Mouse (Mus musculus) embryo, embryonic 11 days (tissue): ENCODE data around the gene Ccdc27.

ENCODE experiments used
- DNase-seq: peaks from one replicate; pipeline ENCODE4 v3.0.0-alpha.2; 2015

The Ccdc27 gene

DNA sequence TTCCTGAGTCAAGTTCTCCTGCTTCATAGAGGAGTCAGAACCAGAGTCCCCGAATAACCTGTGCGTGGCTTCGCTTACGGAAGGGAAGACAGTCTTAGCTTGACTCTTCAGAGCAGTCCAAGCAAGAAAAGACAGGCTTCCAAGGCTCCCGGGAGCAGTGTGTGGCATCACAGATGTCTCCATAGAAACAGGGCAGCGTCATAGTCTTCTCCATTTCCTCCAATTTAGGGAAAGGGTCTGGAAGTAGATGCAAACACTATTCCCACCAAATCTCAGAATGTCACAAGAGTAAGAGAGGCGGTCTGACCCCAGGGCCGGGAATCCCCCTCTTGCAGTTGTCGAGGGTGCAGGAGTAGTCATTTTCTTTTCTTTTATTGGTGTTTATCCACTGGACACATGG, at the start of gene Ccdc27:
Gene Ccdc27, minus strand, starts transcription at position 101 of the 400 bp plus-strand sequence.
- no peak for DNase-seq

- DNase-seq, result no peak
These were observed 48.9 kb upstream of the Ccdc27 start for GRCm38 (mm10) chr4:154091356-154091755.

DNA sequence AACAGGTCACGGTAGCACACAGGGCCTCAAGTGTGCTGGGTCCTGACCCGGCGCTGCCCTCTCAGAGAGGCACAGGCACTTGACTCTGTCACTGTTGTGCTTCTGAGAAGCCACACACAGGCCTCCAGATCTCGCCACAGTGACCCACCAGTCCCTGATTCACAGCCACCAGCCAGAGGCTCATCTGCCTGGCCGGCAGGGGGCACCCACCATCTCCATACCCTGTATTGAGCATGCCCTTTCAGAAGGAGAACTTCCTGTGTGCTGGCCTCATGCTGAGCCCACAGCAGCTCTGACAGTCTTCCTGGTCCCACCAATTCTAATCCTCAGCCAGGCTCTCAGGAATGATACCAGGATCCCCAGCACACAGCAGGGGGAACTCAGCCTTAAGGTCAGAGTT, 46.7 kb upstream of the Ccdc27 start:
- DNase-seq, result no peak

DNA sequence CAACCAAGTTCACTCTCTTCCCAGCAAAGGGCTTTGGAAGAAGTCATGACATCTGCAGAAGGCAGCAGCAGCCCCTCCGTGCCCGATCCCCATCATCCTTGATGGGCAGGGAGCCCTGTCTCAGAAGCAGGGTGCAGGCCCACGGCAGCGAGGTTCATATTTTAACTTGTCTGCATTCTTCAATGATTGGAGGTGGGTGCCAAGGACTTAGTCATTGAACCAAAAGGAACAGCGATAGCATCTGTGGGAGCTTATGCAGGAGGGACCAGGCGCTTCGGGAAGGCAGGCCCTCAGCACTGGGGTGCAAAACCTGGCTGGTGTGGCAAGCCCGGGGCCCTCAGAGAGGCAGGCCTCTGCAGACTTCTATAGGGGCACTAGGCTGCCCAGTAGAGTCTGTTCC, 44.0 kb upstream of the Ccdc27 start:
- DNase-seq, result no peak

DNA sequence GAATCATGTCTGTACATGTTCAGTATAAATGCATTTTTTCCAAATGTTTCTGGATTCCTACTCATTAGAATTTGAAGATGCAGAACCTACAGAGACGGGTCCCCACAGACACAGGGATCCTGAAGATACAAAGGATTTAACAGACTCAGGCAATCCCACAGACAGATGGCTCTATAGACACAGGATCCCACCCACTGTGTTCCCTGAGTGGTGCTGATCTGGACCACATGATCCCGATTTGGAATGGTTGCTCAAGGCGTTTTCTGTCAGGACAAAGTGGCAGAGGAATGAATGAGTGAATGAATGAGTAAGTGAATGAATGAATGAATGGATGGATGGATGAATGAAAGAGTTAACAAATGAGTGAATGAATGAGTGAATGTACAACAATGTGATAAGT, 43.4 kb upstream of the Ccdc27 start:
- DNase-seq, result no peak

DNA sequence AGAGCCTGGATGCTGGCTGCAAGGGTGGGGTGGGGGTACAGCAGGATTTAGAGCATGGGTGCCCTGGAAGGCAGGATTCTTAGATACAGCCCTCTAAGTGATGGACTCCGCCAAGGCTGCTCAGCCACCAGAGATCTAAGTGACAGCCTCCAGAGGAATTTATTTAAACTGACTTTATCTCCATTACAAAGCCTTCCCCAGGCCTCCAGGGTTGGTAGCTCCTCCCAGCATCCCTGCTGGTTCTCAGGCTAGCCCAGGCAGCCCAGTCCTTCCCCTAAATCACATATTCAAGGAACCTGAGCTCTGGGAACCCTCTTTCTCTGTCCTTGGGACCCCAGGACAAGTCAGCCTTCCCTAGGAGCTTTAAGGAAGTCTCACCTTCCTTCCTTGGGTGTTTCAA, 39.5 kb upstream of the Ccdc27 start:
- DNase-seq, result no peak

DNA sequence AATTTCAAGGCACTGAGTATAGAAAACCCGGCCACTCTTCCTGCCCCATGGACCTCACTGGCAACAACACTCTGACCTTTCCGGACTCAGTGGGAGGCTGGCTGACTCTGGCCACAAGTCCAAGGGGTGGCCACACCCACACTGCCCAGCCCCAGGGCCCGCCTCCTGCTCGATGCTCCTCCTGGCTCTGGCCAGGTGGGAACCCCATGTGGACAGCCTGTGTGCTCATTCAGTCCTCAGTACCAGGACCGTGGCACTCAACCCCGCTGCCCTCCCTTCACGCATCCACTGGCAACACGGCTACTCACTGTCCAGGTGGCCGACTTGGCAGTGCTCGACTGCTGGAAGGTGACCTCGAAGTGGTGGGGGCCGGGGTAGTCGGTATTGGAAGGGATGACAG, 38.5 kb upstream of the Ccdc27 start:
- no peak for DNase-seq

DNA sequence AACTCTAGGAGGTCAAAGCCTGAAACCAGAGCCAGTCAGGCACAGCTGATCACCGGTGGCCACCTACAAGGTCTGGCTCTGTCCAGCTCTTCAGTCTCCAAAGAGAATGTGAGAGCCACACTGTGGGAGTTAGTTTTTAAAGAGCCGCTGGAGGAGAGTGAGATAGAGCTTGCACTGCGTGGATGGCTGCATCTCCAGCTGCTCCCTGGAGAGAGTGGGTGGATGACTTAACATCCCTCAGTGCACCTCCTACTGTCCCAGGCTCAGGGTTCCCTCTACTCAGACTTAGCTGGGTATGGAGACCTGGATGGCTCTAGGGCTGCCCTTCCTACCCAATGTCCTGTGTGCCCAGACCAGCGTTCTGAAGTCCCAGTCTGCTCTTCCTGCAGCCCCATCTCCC, 37.7 kb upstream of the Ccdc27 start:
- no peak for DNase-seq

DNA sequence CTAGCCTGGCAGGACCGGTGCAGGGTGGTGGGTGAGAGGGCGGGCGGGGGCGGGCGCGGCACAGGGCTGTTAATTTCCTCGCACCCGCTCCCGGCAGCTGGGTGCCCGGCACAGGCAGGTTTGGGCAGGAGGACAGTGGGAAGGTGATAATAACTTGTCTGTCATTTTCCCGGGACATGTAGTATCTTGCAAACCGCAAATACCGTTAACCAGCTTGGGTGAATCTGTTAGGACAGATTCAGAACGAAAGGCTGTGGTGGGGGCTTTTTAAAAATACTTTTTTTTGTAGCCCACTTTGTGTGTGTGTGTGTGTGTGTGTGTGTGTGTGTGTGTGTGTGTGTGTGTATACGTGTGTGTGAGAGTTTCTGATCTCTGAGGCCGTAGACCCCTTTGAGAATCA, 29.5 kb upstream of the Ccdc27 start:
- DNase-seq, result no peak

DNA sequence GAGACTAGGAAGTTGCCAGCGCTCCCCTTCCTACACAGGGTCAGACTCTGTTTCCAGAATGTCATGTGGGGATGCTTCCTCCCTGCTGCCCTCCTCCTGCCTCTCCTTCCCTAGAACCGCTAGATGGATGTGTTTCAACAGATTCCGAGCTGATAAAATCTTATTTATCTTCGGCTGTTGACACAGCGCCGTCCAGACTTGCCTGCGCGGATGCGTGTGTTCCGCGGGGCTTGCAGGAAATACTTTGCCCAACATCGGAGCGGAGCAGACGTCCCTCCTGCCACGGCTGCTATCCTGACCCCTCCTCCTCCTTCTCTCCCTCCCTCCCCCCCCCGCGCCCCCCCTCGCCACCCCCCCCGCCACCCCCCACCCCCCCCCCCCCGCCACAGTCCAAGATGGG, 29.0 kb upstream of the Ccdc27 start:
- peak; percentile 25 for DNase-seq

DNA sequence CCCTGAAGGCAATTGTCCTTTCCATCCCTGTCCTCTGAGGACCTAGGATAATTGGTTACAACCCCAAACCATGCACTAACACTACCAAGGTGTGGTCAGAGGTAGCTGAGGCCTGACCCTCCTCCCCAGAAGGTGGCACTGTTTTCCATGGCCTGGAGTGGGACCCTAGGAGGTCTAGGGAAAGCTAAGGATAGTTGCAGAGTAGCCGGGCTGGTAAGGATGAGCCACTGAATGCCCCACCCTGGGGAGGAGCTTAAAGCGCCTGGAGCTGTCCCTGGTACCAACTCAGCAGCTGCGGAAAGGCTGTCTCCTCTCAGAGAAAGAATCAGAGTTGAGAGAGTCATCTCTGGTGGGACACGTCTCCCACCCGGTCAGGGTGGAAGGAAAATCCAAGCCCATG, 28.4 kb upstream of the Ccdc27 start:
- peak; percentile 74 for DNase-seq

GRCm38 (mm10) chr4:154064827-154065773, 22.6 kb upstream of the Ccdc27 start:
- DNase-seq, result peak; percentile 66

- DNase-seq, result no peak
These were observed 15.2 kb upstream of the Ccdc27 start for GRCm38 (mm10) chr4:154057696-154058095.

- DNase-seq, result no peak
These were observed 14.2 kb upstream of the Ccdc27 start for GRCm38 (mm10) chr4:154056661-154057060.

DNA sequence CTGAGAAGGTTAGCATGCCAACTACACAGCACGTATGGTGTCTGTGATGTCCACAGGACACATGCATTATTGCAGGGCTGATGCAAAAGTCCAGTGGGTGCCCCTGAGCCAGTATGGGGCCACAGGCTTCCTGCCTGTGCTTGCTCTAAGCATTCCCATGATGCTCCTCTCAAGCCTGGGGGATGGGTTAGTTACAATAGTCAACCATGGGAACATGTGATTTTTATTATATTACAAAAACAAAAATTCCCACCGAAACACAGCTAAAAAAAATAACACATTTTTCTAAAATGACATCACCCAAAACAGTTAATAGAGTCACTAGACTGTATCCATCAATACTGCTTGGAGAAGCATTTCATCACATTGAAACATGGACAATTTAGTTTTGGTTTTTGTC, 13.6 kb upstream of the Ccdc27 start:
- DNase-seq, result no peak

GRCm38 (mm10) chr4:154055482-154055881, 13.0 kb upstream of the Ccdc27 start:
- no peak for DNase-seq

- no peak for DNase-seq
These were observed 10.6 kb upstream of the Ccdc27 start for GRCm38 (mm10) chr4:154053065-154053464.

GRCm38 (mm10) chr4:154051401-154051800, 8.9 kb upstream of the Ccdc27 start:
- DNase-seq, result no peak

GRCm38 (mm10) chr4:154045837-154046236, 3.4 kb upstream of the Ccdc27 start:
- DNase-seq, result no peak

GRCm38 (mm10) chr4:154037123-154037522, 5.4 kb downstream of the Ccdc27 start:
- DNase-seq, result no peak

GRCm38 (mm10) chr4:154028646-154029045, 13.8 kb downstream of the Ccdc27 start:
- DNase-seq, result peak; percentile 31

- DNase-seq, result no peak
These were observed 14.4 kb downstream of the Ccdc27 start for GRCm38 (mm10) chr4:154028066-154028465.

DNA sequence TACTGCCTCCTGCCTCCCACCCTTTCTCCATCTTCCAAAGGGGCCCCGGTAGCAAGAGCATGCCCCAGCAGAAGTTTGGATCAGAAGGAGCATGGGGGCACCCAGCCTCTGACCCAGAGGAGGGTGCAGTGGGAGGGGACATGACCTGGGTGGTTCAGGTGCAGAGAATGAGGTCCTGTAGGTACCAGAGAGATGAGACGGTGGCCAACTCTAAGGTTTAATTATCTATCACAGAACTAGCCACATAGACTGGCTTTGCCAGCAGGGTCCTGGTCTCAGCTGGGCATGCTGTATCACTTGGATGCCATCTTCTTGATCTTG, 16.1 kb downstream of the Ccdc27 start:
- no peak for DNase-seq

- DNase-seq, result peak; percentile 75
These were observed 16.6 kb downstream of the Ccdc27 start, which contains the start of gene Smim1 for GRCm38 (mm10) chr4:154025641-154026440. TSS of gene Smim1 (minus strand) at chr4:154026230.
